Mouse (Mus musculus): Measurements from ENCODE around the gene Kidins220. TPM values are rescaled to one million over a fixed set of nuclear protein-coding genes. Genes with fewer than 3 reads are reported as not detected.

Gene Kidins220
- total RNA-seq, 2 experiments from 2014 or later: 305 to 349 TPM

- no peak for DNase-seq (ENCODE audit: extremely low spot score in 1 of 2, low spot score in 1 of 2)
Observed at GRCm38 (mm10) chr12:25021057-25021456, 46.3 kb downstream of the Kidins220 start.

- DNase-seq (ENCODE audit: extremely low spot score in 1 of 2, low spot score in 1 of 2): no peak
Observed at GRCm38 (mm10) chr12:25024862-25025545, 50.3 kb downstream of the Kidins220 start.

GRCm38 (mm10) chr12:25026308-25026707, 51.6 kb downstream of the Kidins220 start:
- no peak for DNase-seq (ENCODE audit: extremely low spot score in 1 of 2, low spot score in 1 of 2)

GRCm38 (mm10) chr12:25027416-25027815, 52.7 kb downstream of the Kidins220 start:
- peak in 1 of 2 experiments; percentile 71 for DNase-seq (ENCODE audit: extremely low spot score in 1 of 2, low spot score in 1 of 2)

GRCm38 (mm10) chr12:25033662-25034337, 59.1 kb downstream of the Kidins220 start:
- DNase-seq (ENCODE audit: extremely low spot score in 1 of 2, low spot score in 1 of 2): no peak

GRCm38 (mm10) chr12:25034338-25034953, 59.7 kb downstream of the Kidins220 start:
- DNase-seq (ENCODE audit: extremely low spot score in 1 of 2, low spot score in 1 of 2): no peak

GRCm38 (mm10) chr12:25036024-25036423, 61.3 kb downstream of the Kidins220 start:
- DNase-seq (ENCODE audit: extremely low spot score in 1 of 2, low spot score in 1 of 2): no peak

- no peak for DNase-seq (ENCODE audit: extremely low spot score in 1 of 2, low spot score in 1 of 2)
Observed at GRCm38 (mm10) chr12:25037222-25037621, 62.5 kb downstream of the Kidins220 start.

- DNase-seq (ENCODE audit: extremely low spot score in 1 of 2, low spot score in 1 of 2): no peak
Observed at GRCm38 (mm10) chr12:25037681-25038472, 63.2 kb downstream of the Kidins220 start.

- no peak for DNase-seq (ENCODE audit: extremely low spot score in 1 of 2, low spot score in 1 of 2)
Observed at GRCm38 (mm10) chr12:25044056-25044455, 69.3 kb downstream of the Kidins220 start.

GRCm38 (mm10) chr12:25044579-25044978, 69.9 kb downstream of the Kidins220 start:
- DNase-seq (ENCODE audit: extremely low spot score in 1 of 2, low spot score in 1 of 2): no peak

GRCm38 (mm10) chr12:25049253-25049652, 74.5 kb downstream of the Kidins220 start:
- DNase-seq (ENCODE audit: extremely low spot score in 1 of 2, low spot score in 1 of 2): no peak

- DNase-seq (ENCODE audit: extremely low spot score in 1 of 2, low spot score in 1 of 2): no peak
Observed at GRCm38 (mm10) chr12:25054511-25054910, 79.8 kb downstream of the Kidins220 start.

- DNase-seq (ENCODE audit: extremely low spot score in 1 of 2, low spot score in 1 of 2): no peak
Observed at GRCm38 (mm10) chr12:25054963-25055362, 80.2 kb downstream of the Kidins220 start.

- DNase-seq (ENCODE audit: extremely low spot score in 1 of 2, low spot score in 1 of 2): peak in 1 of 2 experiments; percentile 21
Observed at GRCm38 (mm10) chr12:25059487-25060200, 84.9 kb downstream of the Kidins220 start.

GRCm38 (mm10) chr12:25060901-25061300, 86.2 kb downstream of the Kidins220 start:
- no peak for DNase-seq (ENCODE audit: extremely low spot score in 1 of 2, low spot score in 1 of 2)

- no peak for DNase-seq (ENCODE audit: extremely low spot score in 1 of 2, low spot score in 1 of 2)
Observed at GRCm38 (mm10) chr12:25062264-25062663, 87.5 kb downstream of the Kidins220 start.

- DNase-seq (ENCODE audit: extremely low spot score in 1 of 2, low spot score in 1 of 2): no peak
Observed at GRCm38 (mm10) chr12:25073374-25073773, 98.6 kb downstream of the Kidins220 start.

- DNase-seq (ENCODE audit: extremely low spot score in 1 of 2, low spot score in 1 of 2): no peak
Observed at GRCm38 (mm10) chr12:25074344-25074743, 99.6 kb downstream of the Kidins220 start.

All from layer of hippocampus, postnatal 25 days (tissue).